Mouse (Mus musculus) left cerebral cortex, adult 8-10 months (tissue): ENCODE measurements around the gene Cylc1. TPM values are rescaled to one million over a fixed set of nuclear protein-coding genes. Genes with fewer than 3 reads are reported as not detected.

Source experiments
- DNase-seq, 2 experiments: peaks; one replicate each; pipeline ENCODE4 v3.0.0; 2022; ENCODE audit warnings: low spot score in 2 of 2
- total RNA-seq, 4 experiments: library from RNA; stranded (reverse); gene quantifications; 2 replicates each; pipeline ENCODE4 v1.2.4; 2022

Cylc1 gene
- total RNA-seq, result not detected

DNA sequence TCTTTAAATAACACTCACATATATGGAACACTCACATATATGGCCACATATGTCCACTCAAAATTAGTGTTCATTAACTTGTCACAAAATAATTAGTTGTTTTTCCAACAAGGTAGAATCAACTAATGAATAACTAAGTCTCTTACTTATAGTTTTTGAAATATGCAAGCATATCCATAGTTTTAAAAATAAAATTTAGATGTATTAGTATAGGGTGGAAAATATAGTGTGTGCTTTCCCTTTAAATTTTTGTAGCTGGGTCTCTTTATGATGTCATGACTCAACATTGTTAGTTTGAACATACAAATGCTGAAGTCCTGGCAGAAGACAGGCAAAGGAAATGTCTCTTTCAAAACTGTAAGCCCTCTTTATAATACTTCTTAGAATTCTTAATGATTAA lies at the start of gene Cylc1:
Cylc1 (plus strand) TSS at position 301 of the 400 bp plus-strand sequence.
- no peak for DNase-seq

DNA sequence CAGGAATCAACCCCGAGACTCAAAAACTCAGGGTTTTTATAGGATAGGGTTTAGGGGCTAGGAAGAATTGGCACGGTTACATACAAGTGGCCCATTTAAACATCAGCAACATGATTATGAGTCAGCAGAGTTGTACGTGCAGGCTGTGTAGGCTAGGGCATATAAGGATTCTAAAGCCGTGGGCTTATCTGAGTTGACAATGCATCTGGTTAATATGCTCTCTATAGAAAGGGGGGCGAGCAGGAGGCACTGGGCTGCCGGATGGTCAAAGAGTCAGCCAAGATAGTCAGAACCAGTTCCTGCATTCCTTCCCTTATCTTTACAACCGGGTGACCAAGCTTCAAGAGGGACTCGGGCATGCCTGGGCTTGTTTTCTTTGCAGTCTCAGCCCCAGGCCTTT lies 31.5 kb upstream of the Cylc1 start:
- no peak for DNase-seq

DNA sequence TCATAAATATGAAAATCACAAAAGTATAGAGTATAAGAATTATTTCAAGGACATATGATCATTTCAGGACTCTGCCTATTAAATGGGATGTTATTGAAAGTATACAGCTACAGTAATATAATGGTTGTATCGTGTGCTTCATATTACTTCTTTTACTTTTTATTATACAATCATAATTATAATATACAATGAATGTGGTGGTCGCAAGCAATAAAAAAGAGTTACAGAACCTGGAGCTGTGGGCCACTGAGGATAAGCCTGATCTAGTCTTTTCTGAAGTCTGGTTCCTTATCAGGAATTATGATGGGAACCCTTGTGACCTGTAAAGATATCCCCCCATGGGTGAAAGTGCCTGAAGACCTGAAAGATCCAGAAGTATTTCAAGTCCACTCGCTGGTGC lies 57.8 kb downstream of the Cylc1 start, which contains the start of gene Gm10112:
Gm10112 (plus strand) TSS at position 301 of the 400 bp plus-strand sequence.
- DNase-seq, result no peak

Other genes with a start within 250 kb of the Cylc1 start
- not detected for gene Gm10112, start 57.9 kb downstream of the Cylc1 start, total RNA-seq